In the genomic region with DNA sequence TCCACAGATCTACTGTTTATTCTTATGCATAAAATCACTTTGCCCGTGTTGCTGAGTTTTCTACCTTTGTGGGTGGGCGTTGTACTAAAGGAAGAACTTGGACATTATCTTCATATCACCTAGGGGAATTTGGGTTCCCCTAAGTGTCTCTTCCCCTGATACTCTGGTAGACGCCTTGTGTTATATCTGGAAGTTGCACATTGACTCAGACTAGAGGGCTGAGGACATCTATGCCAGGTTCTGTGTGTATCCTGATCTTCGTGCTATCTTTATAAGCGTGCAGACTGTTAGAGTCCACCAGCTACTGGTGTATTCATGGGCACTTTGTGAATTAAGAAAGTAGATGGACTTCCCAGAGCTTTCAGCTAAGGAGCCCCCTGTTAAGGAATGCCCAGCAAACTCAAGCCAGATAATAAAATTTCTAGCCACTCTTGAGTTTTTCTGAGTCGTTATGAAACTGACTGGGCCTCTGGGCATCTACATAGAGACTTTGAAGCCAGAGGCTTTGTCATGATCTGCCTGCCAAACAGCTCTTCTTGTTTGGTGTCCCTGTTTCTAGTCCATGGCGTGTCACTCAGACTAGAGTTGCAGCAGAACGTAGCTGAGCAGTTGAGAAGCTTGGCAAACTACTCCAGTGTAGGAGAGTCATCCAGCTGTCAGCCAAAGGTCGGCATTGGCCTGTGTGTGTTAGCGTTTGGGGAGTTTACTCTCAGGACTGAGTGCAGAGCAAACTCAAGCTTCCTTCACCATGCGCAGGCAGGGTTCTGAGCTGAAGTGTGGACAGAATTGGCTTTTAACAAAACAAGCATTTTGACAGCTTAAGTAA, we compare ENCODE assay signal across 9 mouse cellular contexts. TPM values are rescaled to one million over a fixed set of nuclear protein-coding genes. Genes with fewer than 3 reads are reported as not detected.
DNase-seq lines count a peak whose midpoint lies in the region; ATAC-seq and TF ChIP-seq lines count a peak whose summit lies in the region.
"Had no signal": no experiment of that assay in that cellular context is flagged by ENCODE, and none has a peak within 500 bp of the region (broad histone marks: within the 10 kb centered on the region; RNA-seq: fewer than 3 reads in every experiment).

No protein-coding gene starts in this region.

- TF ChIP-seq CTCF in lung, postnatal 0 days (IDR thresholded peaks at IDR 0.05) = no peak

- peak overlapping the region; percentile 82 for H3K27ac ChIP-seq in lung, postnatal 0 days (ENCODE audit: low read length)
- H3K27ac ChIP-seq: limb, embryonic 13.5 days had no signal

- peak; percentile 50 for DNase-seq in adrenal gland, adult 8-10 months
- DNase-seq in gastrocnemius, adult 8-10 months (ENCODE audit: low spot score in 2 of 2) = peak; percentile 41 to 60
- peak; percentile 29 for DNase-seq in kidney, adult 18-20 months
- peak; percentile 94 for DNase-seq in lung, postnatal 0 days (ENCODE audit: low spot score)
- DNase-seq in cerebellum, adult 11-12 months = no peak
- DNase-seq in spleen, postnatal 10 days (ENCODE audit: low spot score in 2 of 2) = no peak
- no peak for DNase-seq in thymus, adult 18-20 months

- WGBS in lung, postnatal 0 days = 39% methylated on average over 11 of the region's 11 CpGs

- no peak overlapping the region for H3K4me3 ChIP-seq in lung, postnatal 0 days (ENCODE audit: low read depth, low read length)
- H3K4me3 ChIP-seq: limb, embryonic 13.5 days had no signal

- H3K36me3 ChIP-seq in lung, postnatal 0 days (ENCODE audit: insufficient read depth, low read length) = no peaks in the 10 kb centered on the region
- H3K36me3 ChIP-seq: limb, embryonic 13.5 days had no signal

- peak overlapping the region; percentile 46 for H3K4me2 ChIP-seq in lung, postnatal 0 days (replicated peaks; ENCODE audit: low read depth, low read length)
- H3K4me2 ChIP-seq: limb, embryonic 13.5 days had no signal

- no peak; the same call in 1 of the 2 replicates for TF ChIP-seq EP300 in lung, postnatal 0 days (IDR thresholded peaks at IDR 0.05)

- no peaks in the 10 kb centered on the region for H3K27me3 ChIP-seq in lung, postnatal 0 days (replicated peaks; ENCODE audit: insufficient read depth, low read length)
- H3K27me3 ChIP-seq: limb, embryonic 13.5 days had no signal

- peaks cover 31% of the 10 kb centered on the region; the same call in 1 of the 2 replicates for H3K4me1 ChIP-seq in lung, postnatal 0 days (ENCODE audit: insufficient read depth, low read depth, low read length)

- peak; percentile 77 for ATAC-seq in lung, postnatal 0 days
- ATAC-seq in activated CD4-positive, CD25-positive, alpha-beta regulatory T cell, adult 4 months = no peak

- H3K9ac ChIP-seq in lung, postnatal 0 days (replicated peaks; ENCODE audit: low read depth) = no peak overlapping the region
- H3K9ac ChIP-seq: limb, embryonic 13.5 days had no signal

- H3K9me3 ChIP-seq in lung, postnatal 0 days (ENCODE audit: low read length) = no peaks in the 10 kb centered on the region
- H3K9me3 ChIP-seq: limb, embryonic 13.5 days had no signal

RNA-seq across cellular contexts. Expression of a gene that starts 3.5 kb away (rescaled TPM):
- 10 to 100 TPM; 20.1 to 23.7 (median 22.8) TPM for total RNA-seq in adrenal gland, adult 8-10 months (2022)
- 10 to 100 TPM in 1 of 4 experiments, 1 to 10 TPM in 3; 6.3 to 10.6 (median 7.2) TPM for total RNA-seq in gastrocnemius, adult 8-10 months (2022)
- polyA plus RNA-seq in lung, postnatal 0 days (2015; fragmentation: Nextera tagmentation; extraction: Ambion mirVana) = 41.7 and 44.7 TPM in 2 replicates
- polyA plus RNA-seq in activated CD4-positive, CD25-positive, alpha-beta regulatory T cell, adult 4 months (2017; shearing (Covaris generic)) = 1 to 10 TPM; 4.9 to 5.7 TPM

RNA-seq across cellular contexts. Expression of a gene that starts 50.2 kb away (rescaled TPM):
- total RNA-seq in adrenal gland, adult 8-10 months (2022) = 1 to 10 TPM; 1.7 to 2.9 (median 2.7) TPM
- total RNA-seq in gastrocnemius, adult 8-10 months (2022) = 100 to 1,000 TPM in 1 of 4 experiments, 10 to 100 TPM in 3; 54.5 to 111 (median 61.6) TPM
- polyA plus RNA-seq in lung, postnatal 0 days (2015; fragmentation: Nextera tagmentation; extraction: Ambion mirVana) = 30.5 and 36.6 TPM in 2 replicates
- polyA plus RNA-seq in activated CD4-positive, CD25-positive, alpha-beta regulatory T cell, adult 4 months (2017; shearing (Covaris generic)) = 1 to 10 TPM in 1 of 2 experiments, under 1 TPM in 1; 0.68 to 1.8 TPM

RNA-seq across cellular contexts. Expression of a gene that starts 57.4 kb away (rescaled TPM):
- 1 to 10 TPM in 3 of 4 experiments, under 1 TPM in 1; 0.65 to 4.7 (median 2.9) TPM for total RNA-seq in adrenal gland, adult 8-10 months (2022)
- total RNA-seq in gastrocnemius, adult 8-10 months (2022) = under 1 TPM in 1 of 4 experiments, not detected in 3; 0.48 TPM
- polyA plus RNA-seq in lung, postnatal 0 days (2015; fragmentation: Nextera tagmentation; extraction: Ambion mirVana) = 6.7 and 7.9 TPM in 2 replicates
- not detected for polyA plus RNA-seq in activated CD4-positive, CD25-positive, alpha-beta regulatory T cell, adult 4 months (2017; shearing (Covaris generic))

Comparison
In these comparisons a context has a peak if more than half of its experiments do, and no peak if none do; other contexts are left out.
1. DNase-seq: peak in adrenal gland, adult 8-10 months (single experiment), gastrocnemius, adult 8-10 months (2 of 2), kidney, adult 18-20 months (single experiment) and lung, postnatal 0 days (single experiment); none in cerebellum, adult 11-12 months (single experiment), spleen, postnatal 10 days (0 of 2) and thymus, adult 18-20 months (0 of 2).
2. RNA of a gene that starts 50.2 kb away (total RNA-seq): 54.5 to 111 TPM in gastrocnemius, adult 8-10 months; 1.7 to 2.9 TPM in adrenal gland, adult 8-10 months; every median in the first group is over 10 times any median in the second.